Mouse (Mus musculus) fat pad, adult 2 months (tissue): ENCODE results near the gene Rock2.

Experiments
- DNase-seq: peaks from one replicate; pipeline ENCODE4 v3.0.0-alpha.2; 2011; ENCODE audit warnings: low read depth, low spot score; ENCODE audit errors: extremely low read depth

Rock2 gene

DNA sequence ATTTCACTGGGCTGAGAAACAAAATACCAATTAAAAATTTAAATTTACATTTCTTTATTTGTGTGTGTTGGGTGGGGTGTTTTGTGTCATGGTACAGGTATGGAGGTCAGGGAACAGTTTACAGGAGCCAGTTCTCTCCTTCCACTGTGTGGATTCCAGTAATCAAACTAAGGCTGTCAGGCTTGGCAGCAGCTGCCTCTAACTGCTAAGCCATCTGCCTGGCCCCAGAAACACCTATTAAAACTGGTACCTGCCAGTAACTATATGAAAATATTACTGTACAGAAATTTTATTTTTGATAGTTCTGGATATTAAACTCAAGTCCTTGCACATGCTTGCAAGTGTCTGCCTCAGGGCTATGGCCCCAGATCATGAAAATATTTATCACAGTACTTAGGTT is 4.1 kb downstream of the Rock2 start:
- DNase-seq = no peak

DNA sequence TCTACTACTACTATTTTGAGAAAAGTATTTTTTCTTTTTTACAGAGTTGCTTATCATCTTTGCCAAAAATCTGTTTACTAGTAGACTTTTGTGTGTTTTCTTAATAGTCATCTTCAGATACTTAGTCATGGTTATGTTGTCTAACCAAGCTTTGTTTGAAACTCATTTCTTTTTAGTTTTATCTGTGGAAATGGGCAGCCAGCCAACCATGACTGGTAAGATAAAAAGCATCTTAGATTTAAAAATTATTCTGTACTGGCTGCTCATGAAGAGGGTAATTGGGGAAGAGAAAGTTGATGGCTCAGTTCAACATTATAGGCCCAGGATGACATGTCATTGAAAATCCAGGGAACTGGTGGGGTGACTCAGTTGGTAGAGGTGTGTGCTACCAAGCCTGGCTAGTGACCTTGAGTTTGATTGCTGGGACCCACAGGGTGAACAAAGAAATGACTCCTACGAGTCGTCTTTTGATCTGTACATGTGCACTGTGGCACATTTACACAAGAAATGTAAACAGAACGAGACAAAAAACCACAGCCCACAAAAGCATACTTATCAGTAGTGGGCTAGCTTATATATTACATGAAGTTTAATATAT is 6.0 kb downstream of the Rock2 start:
- no peak for DNase-seq

DNA sequence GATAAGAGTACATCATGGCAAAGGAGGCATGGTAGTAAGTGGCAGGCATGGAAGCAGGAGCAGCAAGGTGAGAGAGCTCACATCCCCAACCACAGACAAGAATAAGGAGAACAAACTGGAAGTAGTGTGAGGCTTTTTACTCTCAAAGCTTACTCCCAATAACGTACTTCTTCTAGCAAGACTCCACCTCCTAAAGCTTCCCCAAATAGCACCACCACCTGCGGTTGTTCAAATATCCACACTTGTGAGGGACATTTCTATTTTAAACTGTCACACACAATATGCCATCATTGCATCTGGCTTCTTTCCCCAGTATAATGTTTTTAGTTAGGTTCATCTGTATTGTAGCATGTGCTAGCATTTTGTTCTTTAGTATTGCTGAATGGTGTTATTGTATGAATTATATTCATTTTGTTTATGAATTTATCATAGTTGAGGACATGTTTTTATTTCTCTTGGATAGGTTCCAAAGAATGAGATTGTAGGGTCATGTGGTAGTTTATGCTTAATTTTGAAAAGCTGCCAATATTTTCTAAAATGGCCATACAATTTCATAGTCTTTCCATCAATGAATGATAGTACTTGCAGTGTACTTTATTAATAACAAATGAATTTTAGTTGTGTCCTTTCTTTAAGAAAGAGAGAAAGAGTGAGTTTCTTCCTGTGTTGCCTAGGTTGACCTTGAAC is 9.4 kb downstream of the Rock2 start:
- DNase-seq = no peak

DNA sequence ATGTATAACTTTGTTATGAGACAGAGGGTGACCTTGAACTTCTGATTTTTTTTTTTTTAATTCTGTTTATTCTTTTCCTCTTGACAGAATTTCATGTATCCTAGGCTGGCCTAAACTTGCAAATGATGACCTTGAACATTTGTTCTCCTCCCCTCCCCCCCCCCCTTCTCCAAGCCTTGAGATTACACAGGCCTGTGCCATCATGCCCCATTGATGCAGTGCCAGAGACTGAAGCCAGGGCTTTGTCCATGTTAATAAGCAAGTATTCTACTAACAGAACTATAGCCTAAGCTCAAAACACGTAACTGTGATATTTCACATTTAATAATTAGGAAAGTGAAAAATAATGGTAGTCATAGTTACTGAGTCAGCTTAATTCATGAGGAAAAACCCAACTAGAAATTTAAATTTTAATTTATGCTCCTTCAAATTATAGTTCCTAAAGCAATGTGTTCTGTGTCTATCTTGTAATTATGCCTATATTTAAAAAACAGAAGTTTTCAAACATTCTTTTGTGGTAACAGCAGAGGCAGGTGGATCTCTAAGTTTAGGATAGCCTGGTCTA is 12.7 kb downstream of the Rock2 start:
- DNase-seq = no peak

DNA sequence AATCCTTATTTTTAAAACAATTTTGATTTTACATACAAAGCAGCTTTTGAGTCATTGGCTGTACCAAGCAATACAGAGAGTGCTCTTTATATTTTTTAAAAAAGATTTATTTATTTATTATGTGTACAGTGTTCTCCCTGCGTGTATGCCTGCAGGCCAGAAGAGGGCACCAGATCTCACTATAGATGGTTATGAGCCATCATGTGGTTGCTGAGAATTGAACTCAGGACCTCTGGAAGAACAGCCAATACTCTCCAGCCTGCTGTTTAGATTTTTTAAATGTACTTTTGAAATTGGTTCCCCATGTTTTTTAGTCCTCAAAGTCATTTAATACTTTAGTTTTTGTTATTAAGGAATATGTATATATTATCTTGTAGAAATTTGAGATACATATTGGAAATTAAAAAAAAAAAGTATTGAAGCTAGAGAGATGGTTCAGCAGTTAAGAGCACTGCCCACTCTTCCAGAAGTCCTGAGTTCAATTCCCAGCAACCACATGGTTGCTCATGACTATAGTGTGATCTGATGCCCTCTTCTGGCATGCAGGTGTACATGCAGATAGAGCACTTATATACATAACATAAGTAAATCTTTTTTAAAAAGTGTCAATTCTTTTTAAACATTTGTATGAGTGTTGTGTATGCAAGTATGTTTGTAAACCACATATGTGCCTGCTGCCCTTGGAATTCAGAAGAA is 13.4 kb downstream of the Rock2 start:
- DNase-seq = no peak

DNA sequence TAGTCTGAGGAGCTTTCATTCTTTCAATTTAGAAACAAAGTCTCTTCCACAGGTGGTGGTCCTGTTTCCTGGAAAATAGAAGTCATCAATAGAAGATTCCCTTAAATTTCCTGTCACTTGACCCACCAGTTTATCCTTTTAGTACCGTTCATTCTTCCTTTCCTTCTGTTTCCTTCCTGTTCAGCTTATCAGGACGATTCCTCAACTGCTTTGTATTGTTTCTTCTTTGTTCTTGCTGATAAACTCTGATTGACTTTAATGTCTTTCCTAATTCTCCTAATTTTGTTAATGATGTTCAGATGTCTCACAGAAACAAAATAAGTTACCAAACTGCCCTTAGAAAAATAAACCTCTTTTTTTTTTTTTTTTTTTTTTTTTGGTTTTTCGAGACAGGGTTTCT is 16.8 kb downstream of the Rock2 start:
- no peak for DNase-seq

DNA sequence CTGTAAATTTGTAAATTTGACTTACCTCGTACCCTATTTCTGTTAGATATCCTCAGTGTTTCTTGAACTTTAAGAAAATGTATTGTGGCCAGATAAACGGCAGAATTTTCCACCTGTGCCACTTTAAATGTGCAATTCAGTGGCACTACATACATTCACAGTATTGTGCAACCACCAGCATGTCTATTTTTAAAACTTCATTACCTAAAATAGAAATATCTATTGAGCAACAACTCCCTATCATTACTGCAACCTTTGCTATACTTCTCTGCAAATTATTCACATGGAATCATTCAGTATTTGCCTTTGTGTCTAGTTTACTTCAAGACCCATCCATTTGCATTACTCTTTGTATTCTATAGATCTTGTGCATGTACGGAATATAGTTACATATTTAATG is 17.9 kb downstream of the Rock2 start:
- no peak for DNase-seq

DNA sequence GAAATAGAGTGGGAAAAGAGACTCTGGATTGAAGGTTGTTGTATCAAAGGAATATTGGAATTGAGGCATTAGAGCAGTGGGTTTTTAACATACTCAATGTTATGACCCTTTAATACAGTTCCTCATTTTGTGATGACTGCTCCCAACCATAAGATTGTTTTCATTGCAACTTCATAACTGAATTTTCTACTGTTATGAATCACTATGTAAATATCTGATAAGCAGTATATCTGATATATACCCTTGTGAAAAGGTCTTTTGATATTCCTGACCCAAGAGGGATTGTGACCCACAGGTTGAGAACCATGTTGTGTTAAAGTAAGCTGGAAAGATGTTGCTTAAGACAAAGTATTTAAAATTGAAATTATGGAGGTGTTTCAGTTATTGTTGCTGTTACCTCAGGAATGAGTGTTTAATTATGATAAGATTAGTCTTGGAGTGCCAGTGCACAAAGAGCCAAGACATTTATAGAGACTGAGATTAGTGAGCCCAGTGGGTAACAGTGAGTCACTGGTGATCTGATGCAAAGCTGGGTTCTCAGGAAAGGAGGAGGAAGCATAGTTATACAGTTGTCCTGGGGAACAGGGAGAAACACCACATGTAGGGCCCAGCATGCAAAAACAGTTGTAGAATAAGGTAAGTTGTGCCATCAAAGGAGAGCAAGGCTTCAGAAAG is 25.6 kb downstream of the Rock2 start:
- no peak for DNase-seq

DNA sequence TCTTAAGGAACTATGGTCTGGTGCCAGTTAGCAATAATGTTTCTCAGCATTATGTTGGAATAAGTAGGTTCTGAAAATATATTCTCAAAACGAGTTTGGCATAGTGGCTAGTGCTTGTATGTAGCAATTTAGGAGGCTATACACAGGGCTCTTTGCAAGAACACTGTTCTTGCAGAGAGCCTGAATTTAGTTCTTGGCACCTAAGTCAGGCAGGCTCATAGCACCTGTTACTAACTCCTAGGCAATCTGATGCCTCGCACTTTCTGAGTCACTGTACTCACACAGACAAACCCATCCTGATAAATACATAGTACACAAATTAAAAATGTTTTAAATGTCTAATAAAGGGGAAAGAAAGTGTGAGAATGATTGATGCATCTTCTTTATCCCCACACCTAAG is 33.2 kb downstream of the Rock2 start:
- DNase-seq = no peak

DNA sequence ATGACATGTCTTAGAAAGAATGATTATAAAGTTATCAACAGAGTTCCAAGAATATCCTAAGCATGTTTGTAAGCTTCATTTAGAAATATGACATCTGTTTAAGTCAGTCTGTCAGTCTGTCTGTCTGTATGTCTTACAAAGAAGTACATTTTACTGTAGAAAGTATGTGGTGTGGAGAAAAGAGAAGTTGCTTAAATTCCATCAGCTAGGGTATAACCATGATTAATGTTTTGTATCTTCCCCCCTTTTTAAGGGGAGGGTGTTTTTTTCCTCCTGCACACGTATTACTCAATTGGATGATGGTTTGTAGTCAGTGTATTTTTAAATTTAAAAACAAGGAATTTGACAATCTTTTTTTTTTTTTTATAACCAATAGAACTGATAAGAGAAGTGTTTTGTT is 39.7 kb downstream of the Rock2 start:
- DNase-seq = no peak

DNA sequence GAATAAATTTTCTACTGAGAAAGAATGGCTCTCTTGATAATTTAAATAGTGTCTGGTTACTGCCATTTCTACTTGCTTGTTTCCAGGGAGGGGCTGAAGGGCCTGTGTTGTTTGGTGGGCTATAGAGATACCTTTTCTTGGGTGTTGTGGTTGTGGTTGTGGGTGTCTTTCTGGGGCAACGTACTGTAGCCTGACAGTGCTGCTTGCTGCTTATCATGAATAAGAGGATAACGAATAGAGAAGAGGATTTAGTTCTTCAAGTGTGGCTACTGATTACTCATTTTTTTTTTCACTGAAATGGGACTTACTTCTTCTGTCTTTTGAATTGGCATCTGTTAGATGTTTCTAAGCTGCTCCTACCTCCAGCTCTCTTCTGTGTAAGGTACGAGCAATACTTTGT is 47.3 kb downstream of the Rock2 start:
- DNase-seq = no peak

DNA sequence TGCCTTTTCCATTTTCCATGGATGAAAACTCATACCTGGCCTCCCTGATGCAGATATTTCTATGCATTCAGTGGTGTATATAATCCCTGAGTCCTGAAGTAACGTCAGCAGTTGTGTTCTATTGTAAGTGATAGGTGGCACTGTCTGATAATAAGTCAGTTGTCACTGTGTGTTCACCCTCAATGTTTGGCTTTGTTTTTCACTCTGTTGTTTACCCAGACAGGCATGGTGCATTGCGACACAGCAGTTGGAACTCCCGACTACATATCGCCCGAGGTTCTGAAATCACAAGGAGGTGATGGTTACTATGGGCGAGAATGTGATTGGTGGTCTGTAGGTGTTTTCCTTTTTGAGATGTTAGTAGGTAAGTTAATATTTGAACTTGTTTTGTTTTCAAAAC is 53.5 kb downstream of the Rock2 start:
- DNase-seq = no peak

DNA sequence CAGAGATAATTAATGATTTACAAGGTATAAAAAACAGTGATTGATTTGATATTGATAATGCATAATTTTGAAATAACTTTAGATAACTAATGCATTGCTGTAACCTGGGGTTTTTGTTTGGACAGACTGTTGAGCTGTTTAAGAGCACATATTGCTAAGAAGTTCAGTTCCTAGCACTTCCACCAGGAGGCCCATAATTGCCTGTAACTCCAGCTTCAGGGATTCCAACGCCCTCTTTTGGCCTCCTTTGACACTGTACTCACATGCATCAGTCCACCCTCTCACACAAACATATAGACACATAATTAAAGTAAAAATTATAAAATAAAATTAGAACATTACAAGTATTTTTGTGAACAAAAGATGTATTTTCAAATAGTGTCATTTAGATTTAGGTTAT is 64.2 kb downstream of the Rock2 start:
- DNase-seq = peak; percentile 4

DNA sequence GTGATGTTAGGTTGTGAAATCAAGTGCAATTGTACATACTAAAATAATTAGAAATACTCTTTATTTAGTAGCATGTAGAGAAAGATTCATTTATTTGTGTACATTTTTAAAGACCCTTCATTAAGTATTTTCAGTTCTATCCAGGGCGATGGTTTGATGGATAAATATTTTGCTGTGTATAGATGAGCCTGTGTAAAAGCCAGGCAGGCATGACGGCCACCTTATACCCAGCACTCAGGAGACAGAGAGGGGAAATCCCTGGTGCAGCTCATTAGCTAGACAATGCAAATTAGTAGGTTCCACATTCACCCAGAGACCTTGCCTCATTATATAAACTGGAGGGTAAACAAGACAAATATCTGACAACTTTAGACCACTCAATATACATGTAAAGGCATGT is 68.7 kb downstream of the Rock2 start:
- no peak for DNase-seq

DNA sequence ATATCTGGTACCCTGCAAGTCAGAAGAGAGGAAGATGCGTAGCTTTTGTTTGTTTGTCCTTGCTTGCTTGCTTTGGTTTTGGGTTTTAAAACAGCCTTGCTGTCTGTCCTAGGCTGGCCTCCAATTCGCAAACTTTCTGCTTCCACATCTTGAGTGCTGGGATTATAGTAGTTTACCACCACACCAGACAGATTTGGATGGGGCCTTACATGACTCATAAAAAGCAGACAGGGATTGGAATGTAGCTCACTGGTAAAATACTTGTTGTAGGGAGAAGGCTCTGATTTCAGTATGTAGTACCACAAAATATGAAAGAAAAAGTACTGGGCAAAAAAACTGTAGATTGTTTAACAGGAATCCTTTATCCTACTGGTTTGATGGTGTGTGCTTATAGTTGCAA is 72.1 kb downstream of the Rock2 start:
- no peak for DNase-seq

DNA sequence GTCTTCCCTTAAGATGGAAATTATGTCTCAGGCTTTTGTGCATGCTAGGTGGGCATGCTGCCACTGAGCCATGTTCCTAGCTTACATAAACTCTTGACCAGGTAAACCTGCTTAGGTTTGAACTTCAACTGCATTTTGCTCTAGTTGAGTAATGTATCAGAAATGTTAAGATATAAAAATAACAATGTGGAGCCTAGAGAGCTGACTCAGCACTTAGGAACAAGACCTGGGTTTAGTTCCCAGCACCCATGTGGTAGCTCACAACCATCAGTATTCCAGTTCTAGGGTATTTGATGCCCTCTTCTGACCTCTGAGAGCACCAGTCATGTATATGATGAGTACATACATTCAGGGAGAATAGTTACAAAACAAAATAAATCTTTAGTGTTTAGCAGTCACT is 82.4 kb downstream of the Rock2 start:
- DNase-seq = no peak

DNA sequence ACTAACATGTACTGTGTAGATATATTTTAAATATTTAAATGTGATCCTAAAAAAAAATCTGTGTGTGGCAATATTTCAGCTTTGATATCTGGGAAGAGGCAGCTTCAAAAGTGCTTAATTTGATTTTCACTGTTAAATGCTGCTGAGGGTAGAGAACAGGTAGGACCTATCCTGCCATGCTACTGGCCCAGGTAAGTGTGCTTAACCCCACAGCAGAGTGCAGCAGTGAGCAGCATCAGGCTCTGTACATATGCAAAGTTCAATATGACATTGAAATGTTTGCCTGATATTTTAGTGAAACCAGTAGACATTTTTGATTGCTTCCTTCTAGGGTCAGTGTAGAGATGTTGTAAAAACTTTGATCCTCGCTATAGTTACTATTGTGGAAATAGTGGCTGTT is 91.1 kb downstream of the Rock2 start:
- no peak for DNase-seq

DNA sequence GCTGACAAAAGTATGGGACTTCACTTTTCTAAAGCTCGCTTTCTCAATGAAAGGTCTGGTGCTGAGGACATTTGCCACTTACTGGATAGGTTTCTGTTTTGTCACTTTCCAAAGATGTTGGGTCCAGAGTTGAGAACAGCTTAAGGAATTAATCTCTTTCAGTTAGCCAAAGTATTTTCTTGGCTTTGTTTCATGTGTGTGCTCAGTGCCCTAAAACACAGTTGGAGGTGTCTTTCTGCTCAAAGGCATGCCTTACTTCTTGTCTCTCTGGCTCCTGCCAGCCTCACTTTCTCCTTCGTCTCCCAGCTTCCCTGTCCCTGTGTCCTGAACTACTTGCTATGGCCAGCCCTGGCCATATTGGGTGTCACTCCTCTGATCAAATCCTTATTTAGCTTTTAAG is 96.7 kb downstream of the Rock2 start:
- no peak for DNase-seq

DNA sequence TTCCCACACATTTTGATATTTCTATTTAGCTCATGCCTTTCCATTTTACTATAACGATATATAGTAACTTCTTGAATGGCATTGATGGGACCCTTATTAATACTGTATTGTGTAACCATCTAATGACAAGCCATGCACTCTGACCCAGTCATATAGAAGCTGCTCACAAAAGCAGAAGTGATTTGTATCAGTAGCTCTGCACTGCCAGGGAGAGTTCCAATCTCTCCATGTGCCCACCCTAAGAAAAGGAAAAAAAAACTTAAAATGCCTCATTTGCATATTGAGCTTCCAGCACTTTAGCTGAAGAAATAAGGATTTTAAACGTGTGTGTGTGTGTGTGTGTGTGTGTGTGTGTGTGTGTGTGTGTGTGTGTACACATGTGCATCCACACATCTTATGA is 97.7 kb downstream of the Rock2 start:
- no peak for DNase-seq

DNA sequence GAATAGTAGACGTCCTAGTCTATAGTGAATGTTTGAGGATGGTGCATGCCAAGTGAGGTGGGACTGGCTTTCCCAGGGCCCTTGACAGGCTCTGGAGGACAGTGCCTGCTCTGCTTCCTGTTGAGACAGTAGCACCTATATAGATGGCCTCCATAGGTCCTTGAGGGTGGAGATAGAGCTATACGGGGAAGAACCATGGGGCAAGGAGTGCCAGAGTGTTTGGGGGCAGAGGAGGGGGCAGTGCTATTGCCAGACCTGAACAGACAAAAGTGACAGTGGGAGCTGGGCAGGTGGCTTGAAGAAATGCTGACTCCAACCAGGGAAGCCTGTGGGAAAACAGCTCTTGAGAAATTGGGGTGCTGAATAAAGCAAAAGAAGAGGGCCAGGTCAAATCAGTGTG is 99.6 kb downstream of the Rock2 start:
- no peak for DNase-seq

DNA sequence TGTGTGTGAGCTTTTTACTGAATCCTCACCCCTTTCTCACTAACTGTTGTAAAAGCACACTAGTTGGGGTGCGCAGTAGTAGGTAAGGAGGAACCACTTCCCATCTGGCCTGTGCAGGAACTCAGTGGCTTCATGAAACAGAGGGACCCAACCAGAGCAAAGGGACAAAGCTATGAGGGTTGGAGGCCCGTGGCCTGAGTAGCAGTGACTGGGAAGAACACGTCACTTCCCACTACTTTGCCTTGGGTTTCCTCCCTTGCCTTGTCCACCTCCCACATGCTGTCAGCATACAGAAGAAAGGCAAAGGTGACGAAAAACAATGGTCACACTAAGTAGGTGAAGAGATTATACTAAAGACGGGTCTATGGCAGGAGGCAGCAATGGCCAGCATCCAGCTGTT is 101.6 kb downstream of the Rock2 start:
- DNase-seq = no peak
